Mouse (Mus musculus): ENCODE results near the gene Cds2. TPM values are rescaled to one million over a fixed set of nuclear protein-coding genes. Genes with fewer than 3 reads are reported as not detected.

Gene Cds2
- total RNA-seq, 1 experiment from 2014 or later: 48.5 TPM

GRCm38 (mm10) chr2:132263421-132264265 is 695 bp downstream of the Cds2 start:
- no peak for ATAC-seq (replicated peaks; ENCODE audit: insufficient number of reproducible peaks, low FRiP score, low TSS enrichment, poor library complexity, severe bottlenecking)

GRCm38 (mm10) chr2:132264266-132264710 is 1.3 kb downstream of the Cds2 start:
- ATAC-seq (replicated peaks; ENCODE audit: insufficient number of reproducible peaks, low FRiP score, low TSS enrichment, poor library complexity, severe bottlenecking): no peak

- ATAC-seq (replicated peaks; ENCODE audit: insufficient number of reproducible peaks, low FRiP score, low TSS enrichment, poor library complexity, severe bottlenecking): peak; percentile 64
Observed at GRCm38 (mm10) chr2:132265196-132265595, 2.2 kb downstream of the Cds2 start.

- ATAC-seq (replicated peaks; ENCODE audit: insufficient number of reproducible peaks, low FRiP score, low TSS enrichment, poor library complexity, severe bottlenecking): peak; percentile 74
Observed at GRCm38 (mm10) chr2:132266086-132266485, 3.1 kb downstream of the Cds2 start.

GRCm38 (mm10) chr2:132269217-132269616 is 6.3 kb downstream of the Cds2 start:
- peak; percentile 73 for ATAC-seq (replicated peaks; ENCODE audit: insufficient number of reproducible peaks, low FRiP score, low TSS enrichment, poor library complexity, severe bottlenecking)

- no peak for ATAC-seq (replicated peaks; ENCODE audit: insufficient number of reproducible peaks, low FRiP score, low TSS enrichment, poor library complexity, severe bottlenecking)
Observed at GRCm38 (mm10) chr2:132270331-132270951, 7.5 kb downstream of the Cds2 start.

- no peak for ATAC-seq (replicated peaks; ENCODE audit: insufficient number of reproducible peaks, low FRiP score, low TSS enrichment, poor library complexity, severe bottlenecking)
Observed at GRCm38 (mm10) chr2:132272694-132273389, 9.9 kb downstream of the Cds2 start.

GRCm38 (mm10) chr2:132275527-132275926 is 12.6 kb downstream of the Cds2 start:
- ATAC-seq (replicated peaks; ENCODE audit: insufficient number of reproducible peaks, low FRiP score, low TSS enrichment, poor library complexity, severe bottlenecking): no peak

GRCm38 (mm10) chr2:132276249-132276648 is 13.3 kb downstream of the Cds2 start:
- ATAC-seq (replicated peaks; ENCODE audit: insufficient number of reproducible peaks, low FRiP score, low TSS enrichment, poor library complexity, severe bottlenecking): no peak

GRCm38 (mm10) chr2:132278273-132278853 is 15.4 kb downstream of the Cds2 start:
- ATAC-seq (replicated peaks; ENCODE audit: insufficient number of reproducible peaks, low FRiP score, low TSS enrichment, poor library complexity, severe bottlenecking): no peak

- ATAC-seq (replicated peaks; ENCODE audit: insufficient number of reproducible peaks, low FRiP score, low TSS enrichment, poor library complexity, severe bottlenecking): no peak
Observed at GRCm38 (mm10) chr2:132279336-132279882, 16.5 kb downstream of the Cds2 start.

- no peak for ATAC-seq (replicated peaks; ENCODE audit: insufficient number of reproducible peaks, low FRiP score, low TSS enrichment, poor library complexity, severe bottlenecking)
Observed at GRCm38 (mm10) chr2:132279978-132280377, 17.0 kb downstream of the Cds2 start.

- ATAC-seq (replicated peaks; ENCODE audit: insufficient number of reproducible peaks, low FRiP score, low TSS enrichment, poor library complexity, severe bottlenecking): no peak
Observed at GRCm38 (mm10) chr2:132280518-132281120, 17.7 kb downstream of the Cds2 start.

- ATAC-seq (replicated peaks; ENCODE audit: insufficient number of reproducible peaks, low FRiP score, low TSS enrichment, poor library complexity, severe bottlenecking): 0 out of 2 replicates have a peak, but pooled peaks have one; percentile 41
Observed at GRCm38 (mm10) chr2:132281560-132282452, 18.9 kb downstream of the Cds2 start.

- no peak for ATAC-seq (replicated peaks; ENCODE audit: insufficient number of reproducible peaks, low FRiP score, low TSS enrichment, poor library complexity, severe bottlenecking)
Observed at GRCm38 (mm10) chr2:132282453-132283174, 19.7 kb downstream of the Cds2 start.

GRCm38 (mm10) chr2:132283236-132284070 is 20.5 kb downstream of the Cds2 start:
- ATAC-seq (replicated peaks; ENCODE audit: insufficient number of reproducible peaks, low FRiP score, low TSS enrichment, poor library complexity, severe bottlenecking): no peak
